Mouse (Mus musculus) neural tube, postnatal 0 days (tissue): Measurements from ENCODE around the gene 9230113P08Rik. TPM values are rescaled to one million over a fixed set of nuclear protein-coding genes. Genes with fewer than 3 reads are reported as not detected.

Experiments used
- polyA plus RNA-seq: library from polyadenylated mRNA; unstranded; fragments of >200 nt; fragmentation: Nextera tagmentation; extraction: Ambion mirVana; gene quantifications from 2 replicates; pipeline ENCODE4 v1.2.1, GENCODE M21; 2015

The 9230113P08Rik gene
- not detected in 2 replicates for polyA plus RNA-seq

DNA sequence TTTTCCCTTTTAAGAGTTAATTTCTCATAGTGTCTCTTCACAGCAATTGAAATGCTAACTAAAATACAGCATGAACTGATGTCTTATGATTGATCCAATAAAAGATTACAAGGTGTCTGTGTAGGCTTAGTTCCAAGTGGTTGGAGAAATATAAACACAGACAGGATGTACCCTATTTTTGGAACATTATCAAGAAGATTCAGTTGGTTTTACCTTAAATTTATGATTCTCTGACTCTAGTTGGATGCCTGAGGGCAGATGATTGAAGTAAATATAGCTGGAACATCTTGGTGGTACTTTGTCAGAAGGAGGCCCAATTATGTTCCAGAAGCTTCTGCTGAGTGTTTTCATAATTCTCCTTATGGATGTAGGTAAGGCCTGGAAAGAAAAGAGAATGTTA is at the start of gene 9230113P08Rik:
Gene 9230113P08Rik (plus strand): TSS at position 301 of the 400 bp plus-strand sequence.

Other genes with a start within 250 kb of the 9230113P08Rik start
- gene Pate1, start 221.0 kb upstream of the 9230113P08Rik start, polyA plus RNA-seq: not detected in 2 replicates
- gene Gm17677, start 167.4 kb upstream of the 9230113P08Rik start, polyA plus RNA-seq: not detected in 2 replicates
- not detected in 2 replicates for gene Gm17727, start 130.3 kb upstream of the 9230113P08Rik start, polyA plus RNA-seq
- gene Gm27235, start 118.3 kb upstream of the 9230113P08Rik start, polyA plus RNA-seq: not detected in 2 replicates
- gene D730048I06Rik, start 118.3 kb upstream of the 9230113P08Rik start, polyA plus RNA-seq: not detected in 2 replicates
- gene 9230110F15Rik, start 64.3 kb upstream of the 9230113P08Rik start, polyA plus RNA-seq: not detected in 2 replicates
- not detected in 2 replicates for gene Gm5916, start 220.4 kb downstream of the 9230113P08Rik start, polyA plus RNA-seq